Mouse (Mus musculus) mouse trophoblast stem cell (cell line): ENCODE results near the gene Fam78a.
"Not testable (repeated sequence)": the region's sequence is repeated elsewhere in the genome, so short reads cannot be mapped to it uniquely, and the experiment has no call there.

Experiments used
- in situ Hi-C, 2 experiments: fragments of 300-500 bp; cut with MseI, MboI; formaldehyde crosslinking; loops; 2 replicates in 1 of 2; 3 replicates in 1 of 2; pipeline ENCODE4 v1.15.1; 2025

Gene Fam78a

GRCm38 (mm10) chr2:32041087-32041486 lies 43.6 kb downstream of the Fam78a start:
- in situ Hi-C loops: no loop called here

GRCm38 (mm10) chr2:32040646-32041045 lies 44.0 kb downstream of the Fam78a start:
- in situ Hi-C loops: not testable (repeated sequence)

- in situ Hi-C loops: no loop called here
Observed at GRCm38 (mm10) chr2:32038661-32039081, 46.0 kb downstream of the Fam78a start.

- in situ Hi-C loops: no loop called here
Observed at GRCm38 (mm10) chr2:32037279-32037858, 47.3 kb downstream of the Fam78a start.

- in situ Hi-C loops: no loop called here
Observed at GRCm38 (mm10) chr2:32034206-32034605, 50.5 kb downstream of the Fam78a start.

- in situ Hi-C loops: no loop called here
Observed at GRCm38 (mm10) chr2:32033436-32033835, 51.2 kb downstream of the Fam78a start.

- in situ Hi-C loops: no loop called here
Observed at GRCm38 (mm10) chr2:32029636-32030035, 55.0 kb downstream of the Fam78a start.

- in situ Hi-C loops: no loop called here
Observed at GRCm38 (mm10) chr2:32024372-32024771, 60.3 kb downstream of the Fam78a start.

- in situ Hi-C loops: no loop called here
Observed at GRCm38 (mm10) chr2:32020229-32020628, 64.4 kb downstream of the Fam78a start.

GRCm38 (mm10) chr2:32019704-32020103 lies 65.0 kb downstream of the Fam78a start:
- in situ Hi-C loops: no loop called here

- in situ Hi-C loops: no loop called here
Observed at GRCm38 (mm10) chr2:32008716-32009115, 75.9 kb downstream of the Fam78a start.

- in situ Hi-C loops: no loop called here
Observed at GRCm38 (mm10) chr2:32008311-32008710, 76.3 kb downstream of the Fam78a start.
